Mouse (Mus musculus) retina, adult 2 months (tissue): ENCODE measurements at regions not wholly inside any gene's neighbourhood (a gene's known extent, or its start where the extent isn't known, plus 50 kb on each side); places are given as distances from the start of the nearest gene placed in this dataset.

ENCODE experiments used
- DNase-seq: peaks from one replicate; pipeline ENCODE4 v3.0.0-alpha.2; 2012; ENCODE audit warnings: low read depth, low spot score

DNA sequence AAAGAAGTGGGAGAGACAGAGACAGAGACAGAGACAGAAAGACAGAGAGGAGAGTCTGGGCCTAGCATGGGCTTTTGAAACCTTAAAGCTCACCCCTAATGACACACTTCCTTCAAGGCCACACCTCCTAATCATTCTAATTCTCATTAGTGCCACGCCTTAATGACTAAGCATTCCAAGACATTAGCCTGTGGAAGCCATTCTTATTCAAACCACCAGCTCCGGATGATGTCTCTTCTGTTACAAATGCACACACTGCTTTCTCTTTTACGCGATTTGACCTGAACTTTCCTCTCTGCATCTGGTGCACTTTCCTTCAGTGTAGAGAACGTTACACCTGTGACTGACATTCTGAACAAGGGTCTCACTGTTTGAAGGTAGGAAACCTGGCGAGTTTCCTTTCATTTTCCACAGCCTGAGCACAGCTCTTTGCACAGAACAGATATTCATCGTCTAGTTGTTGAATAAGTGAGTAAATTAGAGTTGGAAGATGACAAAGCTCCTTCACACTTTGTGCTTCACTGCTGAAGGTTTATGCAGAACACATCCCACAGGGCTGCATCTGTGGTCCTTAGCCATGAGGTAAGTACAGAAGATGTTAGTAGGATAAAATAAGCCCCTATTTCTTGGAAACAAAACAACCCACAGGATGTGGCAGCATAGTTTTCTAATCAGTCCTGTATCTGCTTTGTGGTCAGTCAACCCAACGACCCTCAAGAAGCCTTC lies 116.8 kb downstream of the Faxc start:
- no peak for DNase-seq

DNA sequence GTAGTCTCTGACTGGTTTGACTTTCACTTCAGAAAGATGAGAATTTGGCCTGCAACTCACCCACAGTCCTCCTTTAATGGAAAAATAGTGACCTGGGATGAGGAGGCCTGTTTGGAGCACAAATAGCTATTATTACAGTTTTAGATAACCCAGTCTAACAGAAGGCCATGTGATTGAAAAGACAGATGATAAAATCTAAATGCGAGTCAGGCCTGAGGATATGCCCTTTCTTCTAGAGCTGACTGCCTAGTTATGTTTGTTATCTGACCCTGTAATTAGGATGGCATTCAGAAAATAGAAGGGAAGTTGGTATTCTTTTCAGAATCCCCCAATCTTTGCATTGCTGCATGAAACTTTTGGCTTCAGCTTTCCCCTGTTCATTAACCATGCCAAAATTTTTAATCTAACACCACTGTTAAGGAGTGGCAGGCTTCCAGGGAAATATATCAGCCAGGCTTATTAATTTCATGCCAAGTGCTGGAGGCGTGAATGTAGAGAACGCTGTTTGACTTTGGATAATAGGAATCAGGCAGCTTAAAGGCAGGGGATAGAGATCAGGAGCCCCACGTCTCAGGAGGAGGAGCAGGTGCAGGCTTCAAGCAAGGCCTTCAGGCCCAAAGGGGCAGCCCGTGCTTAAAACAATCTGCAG lies 135.8 kb downstream of the Faxc start:
- no peak for DNase-seq

DNA sequence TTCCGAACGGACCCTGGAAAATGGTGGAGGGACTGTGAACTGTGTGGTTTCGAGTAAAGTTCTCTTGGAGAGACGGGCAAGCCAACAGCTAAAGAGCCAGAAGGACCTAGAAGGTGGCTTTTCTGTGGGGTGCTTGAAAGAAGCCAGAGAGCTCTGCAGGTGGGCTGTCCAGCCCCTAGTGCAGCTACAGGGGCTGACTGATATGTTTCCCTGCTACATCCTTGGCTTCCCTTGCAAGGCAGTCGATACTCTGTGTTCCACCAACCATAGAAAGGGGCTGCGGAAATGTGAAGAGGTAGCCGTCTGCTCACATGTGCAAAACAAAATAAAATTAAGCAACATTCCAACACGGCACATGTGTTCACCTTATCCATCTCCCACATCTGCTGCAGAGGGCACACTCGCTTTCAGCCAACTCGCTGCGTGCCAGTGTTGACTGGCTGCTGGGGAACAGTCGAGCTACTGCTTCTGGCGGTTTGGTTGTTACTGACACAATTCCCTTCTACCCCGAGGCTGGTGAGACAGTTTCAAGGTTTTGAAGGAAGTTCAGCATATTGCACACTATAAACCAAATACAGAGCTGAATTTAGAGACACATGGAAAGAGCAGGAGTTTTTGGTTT lies 136.7 kb downstream of the Faxc start:
- no peak for DNase-seq

DNA sequence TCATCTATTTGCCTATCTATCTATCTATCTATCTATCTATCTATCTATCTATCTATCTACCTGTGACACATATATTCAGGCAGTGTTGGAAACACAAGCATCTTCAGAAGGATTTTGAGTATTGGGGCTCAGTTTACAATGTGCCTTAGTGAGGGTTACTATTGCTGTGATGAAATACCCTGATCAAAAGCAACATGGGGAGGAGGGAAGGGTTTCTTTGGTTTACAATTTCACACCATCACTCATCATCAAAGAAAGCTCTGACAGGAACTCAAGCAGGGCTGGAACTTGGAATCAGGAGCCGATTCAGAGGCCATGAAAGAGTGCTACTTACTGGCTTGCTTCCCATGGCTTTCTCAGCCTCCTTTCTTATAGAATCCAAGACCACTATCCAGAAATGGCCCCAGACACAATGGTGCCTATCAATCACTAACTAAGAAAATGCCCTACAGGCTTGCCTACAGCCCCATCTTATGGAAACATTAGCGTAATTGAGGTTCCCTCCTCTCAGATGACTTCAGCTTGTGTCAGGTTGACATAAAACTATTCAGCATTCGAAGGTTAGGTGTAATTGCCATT lies 157.2 kb downstream of the Faxc start:
- DNase-seq = no peak

DNA sequence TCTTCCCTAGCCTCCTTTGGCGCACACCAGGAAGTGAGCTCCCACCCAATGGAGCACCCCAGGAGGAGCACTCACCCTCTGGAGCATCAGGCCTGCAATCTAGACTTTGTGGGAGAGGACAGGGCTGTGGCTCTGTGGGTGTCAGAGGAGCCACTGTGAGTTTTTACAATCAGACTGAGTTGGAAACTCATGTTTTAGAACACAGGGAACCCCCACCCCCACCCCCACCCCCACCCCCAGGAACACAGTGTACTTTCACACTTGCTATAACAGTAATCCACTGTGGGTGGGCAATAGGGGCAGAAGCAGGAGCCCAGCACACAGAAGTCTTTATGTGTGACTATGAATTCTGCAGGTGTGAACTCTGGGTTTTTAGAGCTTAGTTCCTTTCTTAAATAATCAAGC lies 158.5 kb downstream of the Faxc start:
- no peak for DNase-seq

DNA sequence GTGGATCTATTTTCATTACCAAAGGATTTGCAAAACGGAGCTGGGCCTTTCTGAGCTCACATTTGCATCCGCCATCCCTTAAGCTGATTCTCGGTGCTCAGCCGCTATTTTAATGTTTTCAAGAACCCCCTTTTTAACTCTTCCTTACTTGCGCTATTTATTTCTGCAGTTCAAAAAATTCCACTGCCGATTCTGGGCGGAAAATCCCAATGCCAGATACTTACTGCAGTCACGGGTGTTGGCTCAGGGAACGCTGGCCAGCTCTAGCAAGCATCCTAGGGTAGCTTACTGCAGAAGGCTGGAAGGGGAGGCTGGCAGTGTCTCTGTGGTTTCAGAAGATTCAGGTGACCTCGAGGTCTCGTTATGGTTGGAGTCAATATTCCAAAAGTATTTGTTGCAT lies 159.4 kb downstream of the Faxc start:
- DNase-seq = no peak

DNA sequence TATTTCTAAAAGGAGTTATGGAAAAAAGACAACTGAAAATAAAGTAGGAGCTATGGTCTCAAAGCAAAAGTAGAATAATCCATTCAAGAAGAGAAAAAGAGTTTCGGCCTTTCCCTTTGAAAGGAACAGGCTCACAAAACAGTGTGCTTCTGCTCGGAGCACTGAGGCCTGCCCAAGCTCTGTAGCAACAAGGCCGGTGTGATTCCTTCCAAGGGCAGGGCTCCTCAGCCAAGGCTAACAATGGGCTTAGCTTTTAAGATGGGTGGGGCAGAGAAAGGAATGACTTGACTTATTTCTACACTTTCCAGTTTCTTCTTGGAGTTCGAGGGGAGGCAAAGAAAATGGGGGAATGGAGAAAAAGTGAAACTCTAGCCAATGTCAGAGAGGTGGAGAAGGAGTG lies 161.4 kb downstream of the Faxc start:
- no peak for DNase-seq

DNA sequence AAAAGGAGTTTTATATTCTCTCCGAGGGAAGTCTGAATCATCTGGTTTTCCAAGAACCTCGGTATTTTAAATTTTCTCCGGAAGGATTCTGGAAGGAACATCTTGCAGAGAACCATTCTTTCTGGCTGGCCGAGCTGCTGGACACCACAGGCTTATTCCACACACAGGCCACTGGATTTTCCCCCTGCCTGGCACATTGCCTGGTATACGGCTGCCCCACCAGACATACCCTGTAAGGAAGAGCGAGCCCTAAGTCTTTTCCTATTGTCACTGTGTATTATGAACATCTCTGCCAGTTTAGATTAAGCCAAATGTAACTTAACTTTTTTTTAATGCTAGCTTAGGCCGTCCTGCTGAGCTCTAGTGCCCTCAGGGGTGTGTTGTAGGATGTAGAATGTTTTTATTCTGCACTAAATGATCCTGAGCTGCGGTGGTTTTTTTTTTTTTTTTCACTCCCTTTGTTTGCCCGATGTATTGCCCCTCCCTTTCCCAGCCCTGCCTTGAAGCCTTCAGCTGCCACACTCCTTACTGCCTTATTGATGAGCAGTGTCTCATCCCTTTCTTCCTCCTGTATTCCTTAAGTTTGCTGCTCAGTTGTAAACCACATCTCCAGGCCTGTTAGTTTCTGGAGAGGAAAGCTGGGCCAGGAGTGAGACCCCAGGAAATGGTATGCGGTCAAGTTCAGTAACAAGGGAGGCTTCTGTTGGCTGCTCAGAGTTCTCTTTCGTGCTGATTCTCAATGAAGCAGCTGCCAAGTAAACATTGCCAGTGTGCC lies 164.3 kb downstream of the Faxc start:
- DNase-seq = no peak

DNA sequence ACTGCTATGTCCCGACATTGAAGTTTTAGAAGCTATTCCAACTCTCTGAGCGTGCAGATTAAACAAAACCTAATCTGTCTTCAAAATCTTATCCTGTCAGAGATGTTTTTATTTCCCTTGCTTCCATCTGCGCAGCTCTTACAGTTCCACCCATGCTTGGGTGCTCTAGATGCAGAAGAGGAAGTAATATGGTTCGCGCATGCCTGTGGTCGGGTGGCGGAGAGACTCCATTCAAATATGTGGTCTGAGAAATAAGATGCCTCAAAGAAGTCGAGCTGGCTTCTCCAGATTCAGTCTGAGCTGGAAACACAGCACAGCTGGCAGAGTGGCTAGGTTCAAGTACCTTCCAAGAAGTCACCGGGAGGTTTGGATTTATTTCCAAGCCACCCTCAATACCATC lies 167.5 kb downstream of the Faxc start:
- no peak for DNase-seq

DNA sequence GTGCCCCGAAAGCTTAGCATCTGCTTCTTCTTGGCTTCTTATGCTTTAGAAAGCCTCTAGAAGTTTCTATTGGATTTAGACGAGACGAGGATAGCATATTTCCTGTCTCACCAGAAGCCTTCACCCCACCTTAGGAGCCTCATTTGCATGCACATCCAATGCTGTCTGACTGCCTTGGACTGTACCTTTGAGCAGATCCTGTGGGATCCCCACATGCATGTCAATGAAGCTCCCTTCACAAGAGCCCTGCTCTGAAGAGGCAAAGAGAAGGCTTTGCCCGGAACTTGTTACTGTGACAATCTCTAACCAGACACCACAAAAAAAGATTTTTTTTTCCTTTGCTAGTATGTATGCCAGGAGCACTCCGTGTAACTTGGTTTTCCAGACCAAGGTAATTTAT lies 171.3 kb downstream of the Faxc start:
- DNase-seq = no peak

DNA sequence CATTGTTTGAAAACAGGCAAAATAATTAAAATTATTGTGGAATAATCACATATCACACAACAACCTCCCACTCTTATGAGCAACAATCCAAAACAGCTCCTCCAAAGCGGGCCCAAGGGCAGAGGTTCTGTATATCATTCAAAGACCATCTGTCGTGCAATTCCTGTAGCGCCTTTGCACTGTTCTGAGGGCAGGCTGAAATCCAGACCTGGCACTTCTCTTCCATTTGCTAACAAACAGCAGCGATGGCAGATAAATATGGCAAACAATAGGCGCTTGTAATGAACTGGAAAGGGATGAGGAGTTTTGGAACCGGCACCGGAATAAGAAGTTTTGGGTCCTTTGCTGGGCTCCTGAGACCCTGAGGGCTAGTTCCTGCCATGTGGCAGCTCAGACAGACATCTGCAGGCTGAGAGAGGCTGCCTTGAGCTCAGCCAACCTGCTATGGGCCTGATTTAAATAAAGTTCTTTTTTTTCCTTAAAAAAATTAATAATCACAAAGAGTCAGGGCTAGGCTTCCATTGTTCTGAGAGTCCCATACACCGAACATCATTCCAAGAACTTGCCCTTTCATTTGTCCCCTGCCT lies 172.0 kb downstream of the Faxc start:
- no peak for DNase-seq

DNA sequence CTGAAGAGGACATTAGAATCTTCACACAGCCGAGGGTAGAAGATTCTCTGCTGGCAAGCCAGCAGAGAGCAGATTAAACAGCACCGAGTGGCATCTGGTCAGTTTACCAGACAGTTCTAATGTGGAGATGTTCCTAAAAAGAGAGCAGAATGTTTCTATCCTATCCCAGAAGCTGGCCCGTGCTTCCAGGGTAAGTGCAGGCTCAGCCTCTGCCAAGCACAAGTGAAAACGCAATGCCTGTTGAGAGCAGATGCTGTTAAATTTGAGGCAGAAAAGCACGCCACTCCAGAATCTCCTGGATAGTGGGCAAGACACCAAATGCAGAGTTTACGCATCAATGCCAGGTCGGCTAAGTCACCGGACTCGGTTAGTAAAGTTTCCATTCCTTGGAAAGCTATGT lies 175.8 kb downstream of the Faxc start:
- no peak for DNase-seq

DNA sequence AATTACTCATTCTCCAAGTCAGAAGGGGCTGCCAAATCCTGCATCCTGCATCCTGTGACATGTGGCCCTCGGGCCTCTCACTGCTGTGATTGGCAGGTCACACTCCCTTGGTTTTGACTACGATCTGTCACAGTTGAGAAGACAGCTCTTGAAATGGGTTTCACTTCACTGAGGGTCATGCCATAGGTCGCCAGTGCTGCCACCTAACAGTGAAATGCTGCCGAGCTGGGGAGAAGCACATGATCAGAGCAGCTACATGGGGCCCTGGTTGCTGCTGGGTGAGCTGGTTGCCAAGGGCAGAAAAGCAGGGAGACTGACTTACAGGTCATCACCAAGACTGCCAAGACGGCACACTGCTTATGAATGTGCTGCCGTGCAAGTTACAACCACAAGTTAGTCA lies 178.3 kb downstream of the Faxc start:
- DNase-seq = no peak

DNA sequence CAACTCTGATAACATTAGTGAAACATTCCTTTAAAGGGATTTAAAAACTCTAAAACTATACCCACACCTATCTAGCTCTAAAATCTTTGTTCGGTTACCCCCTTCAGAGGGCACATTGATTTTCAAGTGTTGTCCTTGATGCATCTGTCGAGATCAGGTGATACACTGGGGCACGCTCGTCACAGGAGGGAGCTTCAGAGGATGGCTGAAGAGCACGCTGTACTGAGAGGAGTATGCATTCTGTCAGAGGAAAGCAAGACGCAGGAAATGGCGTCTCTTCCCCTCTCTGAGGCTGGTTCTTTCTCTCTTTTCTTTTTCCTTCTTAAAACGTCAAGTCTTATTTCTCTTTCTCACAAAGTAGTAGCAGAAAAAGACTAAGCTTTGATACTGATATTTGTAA lies 179.3 kb downstream of the Faxc start:
- no peak for DNase-seq

DNA sequence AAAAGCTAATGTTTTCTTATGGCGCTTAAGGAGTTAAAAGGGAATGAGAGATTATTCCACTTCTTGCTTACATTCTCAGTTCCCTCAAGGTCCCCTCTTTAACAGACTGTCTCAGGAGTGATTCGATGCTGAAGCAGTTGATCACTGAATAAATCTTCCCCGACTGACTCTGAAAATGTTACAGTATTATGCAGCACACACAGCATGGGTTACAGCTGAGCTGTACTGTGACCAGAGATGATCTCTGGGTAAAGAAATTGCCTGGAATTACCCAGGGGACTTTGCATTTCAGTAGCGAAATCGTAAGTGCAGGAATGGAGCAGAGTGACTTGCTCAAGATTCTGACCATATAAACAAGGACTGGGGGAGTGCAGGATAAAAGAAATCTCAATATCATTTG lies 181.1 kb downstream of the Faxc start:
- DNase-seq = no peak

DNA sequence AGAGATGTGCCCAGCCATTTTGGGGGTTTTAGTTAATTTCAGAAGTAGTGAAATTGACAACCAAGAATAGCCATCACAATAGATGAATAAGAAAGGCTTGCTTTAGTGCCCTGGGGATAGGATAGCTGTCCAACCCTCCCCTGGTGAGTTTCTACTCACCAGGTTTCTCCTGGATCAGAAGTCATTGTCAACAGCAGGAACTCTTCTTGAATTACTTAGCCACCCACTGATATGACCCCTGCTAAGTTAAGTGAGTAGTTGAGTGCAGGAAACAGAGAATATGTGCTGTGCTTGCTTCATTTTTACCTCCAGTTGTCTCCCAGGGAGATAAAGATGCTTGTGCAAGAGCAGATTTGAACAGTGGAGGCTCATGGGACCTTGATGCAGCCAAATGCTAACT lies 183.3 kb downstream of the Faxc start:
- no peak for DNase-seq

DNA sequence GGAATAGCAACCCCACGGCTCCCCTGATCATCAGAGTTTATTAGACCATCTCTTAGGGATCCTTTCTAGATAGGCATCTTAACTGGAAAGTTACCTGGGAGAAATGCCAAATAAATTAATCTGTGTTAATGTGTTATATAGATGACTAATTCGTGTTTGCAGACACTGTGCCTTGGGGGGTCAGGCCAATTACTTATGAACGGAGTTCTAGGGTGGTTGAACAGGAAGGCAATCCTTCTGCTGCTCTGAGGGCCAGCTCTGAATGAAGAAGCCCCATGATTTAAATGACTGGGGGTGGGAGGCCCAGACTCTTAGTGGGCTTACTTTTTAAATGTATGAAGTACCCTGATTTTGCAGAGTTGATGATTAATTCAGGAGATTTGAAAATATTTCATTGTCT lies 188.7 kb downstream of the Faxc start:
- no peak for DNase-seq

DNA sequence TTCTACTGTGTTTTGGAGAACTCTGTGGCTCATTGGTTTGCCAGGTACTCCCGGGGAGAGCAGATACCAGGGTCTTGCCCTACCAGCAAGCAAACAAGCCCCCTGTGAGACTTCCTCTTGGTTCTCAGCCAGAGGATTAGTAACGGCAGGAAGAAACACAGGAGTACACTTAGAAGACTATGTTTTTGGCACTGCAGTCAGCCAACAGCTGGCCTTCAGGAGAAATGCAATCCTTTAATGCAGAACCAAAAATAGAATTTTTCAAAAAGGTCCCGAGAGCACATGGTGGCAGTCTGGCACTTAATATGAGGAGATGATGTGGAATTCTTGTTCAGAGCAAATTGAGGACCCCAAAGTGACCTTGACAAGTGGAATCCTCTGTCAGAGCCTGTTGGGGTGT lies 189.8 kb downstream of the Faxc start:
- no peak for DNase-seq

DNA sequence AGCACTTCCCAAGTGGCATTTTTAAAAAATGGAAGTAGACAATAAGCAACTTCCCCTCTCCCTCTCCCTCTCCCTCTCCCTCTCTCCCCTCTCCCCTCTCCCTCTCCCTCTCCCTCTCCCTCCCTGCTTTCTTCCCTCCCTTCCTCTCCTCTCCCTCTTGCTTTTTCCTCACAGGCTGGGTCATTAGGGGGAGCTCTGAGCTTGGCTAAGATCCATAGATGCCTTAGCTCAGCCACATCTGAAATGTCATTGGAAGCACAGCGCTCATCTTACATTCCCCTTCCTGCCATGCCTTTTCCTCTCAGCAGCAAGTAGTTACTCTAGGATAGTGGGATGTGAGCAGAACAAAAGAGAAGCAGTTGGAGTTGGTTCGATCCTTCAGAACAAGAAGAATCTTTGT lies 190.3 kb downstream of the Faxc start:
- DNase-seq = no peak

DNA sequence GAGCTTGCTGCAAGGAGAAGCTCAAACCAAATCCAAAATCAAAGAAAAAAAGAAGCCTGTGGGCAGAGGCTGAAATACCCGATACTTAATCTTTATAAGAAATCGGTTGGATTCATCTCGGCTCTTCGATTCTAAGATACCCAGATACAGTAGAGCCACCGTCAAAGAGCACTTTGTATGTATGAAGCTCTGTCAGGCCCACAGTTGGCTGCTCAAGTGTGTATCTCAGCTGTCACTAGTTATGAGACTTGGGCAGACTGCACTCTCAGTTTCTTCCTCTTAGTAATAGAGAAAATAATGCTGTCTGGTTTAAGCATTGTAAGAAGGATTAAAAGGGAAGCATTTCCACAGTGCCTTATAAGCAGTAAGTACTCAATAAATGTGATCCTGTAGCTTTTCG lies 193.7 kb downstream of the Faxc start:
- DNase-seq = no peak

DNA sequence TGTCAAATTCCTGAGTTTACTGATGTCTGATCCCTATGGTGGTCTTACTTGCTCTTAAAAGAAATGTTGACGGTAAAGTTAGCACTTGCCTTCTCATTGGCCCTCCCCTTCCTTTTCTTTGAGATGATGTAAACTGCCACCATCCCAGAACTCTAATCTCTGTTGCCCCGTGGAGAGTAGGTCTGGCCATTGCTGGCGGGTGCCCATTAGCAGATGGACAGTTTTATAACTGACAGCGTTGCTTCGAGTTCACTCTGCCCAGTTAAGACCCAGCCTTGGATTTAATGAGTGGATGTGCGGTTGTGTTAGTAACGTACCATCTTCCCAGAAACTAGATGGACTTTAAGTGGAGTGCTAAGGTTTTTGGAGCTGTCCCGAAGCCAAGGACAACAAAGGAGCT lies 199.4 kb downstream of the Faxc start:
- no peak for DNase-seq
